Mouse (Mus musculus) kidney, embryonic 15.5 days (tissue): ENCODE measurements around the gene Rnf6. TPM values are rescaled to one million over a fixed set of nuclear protein-coding genes. Genes with fewer than 3 reads are reported as not detected.

Source experiments
- ATAC-seq: fragments of 200-750 bp; cut with Nextera tagmentation; replicated peaks from 2 replicates; pipeline ENCODE4 v1.8.0; 2017; ENCODE audit warnings: moderate TSS enrichment; ENCODE audit not compliant: low FRiP score
- H3K27ac ChIP-seq: fragments of 300-500 bp; sonication (generic); 2 replicates; pipeline ENCODE4 v1.5.1; 2015; ENCODE audit warnings: mild to moderate bottlenecking, inconsistent platforms
- H3K27me3 ChIP-seq: fragments of 300-500 bp; sonication (generic); 2 replicates; pipeline ENCODE4 v1.6.1; 2015; ENCODE audit warnings: inconsistent platforms
- H3K36me3 ChIP-seq: fragments of 300-500 bp; sonication (generic); 2 replicates; pipeline ENCODE4 v1.6.1; 2015; ENCODE audit warnings: inconsistent platforms
- H3K4me1 ChIP-seq: fragments of 300-500 bp; sonication (generic); 2 replicates; pipeline ENCODE4 v1.6.1; 2015; ENCODE audit warnings: inconsistent platforms
- H3K4me2 ChIP-seq: fragments of 300-500 bp; sonication (generic); 2 replicates; pipeline ENCODE4 v1.6.1; 2015; ENCODE audit warnings: moderate library complexity, mild to moderate bottlenecking, inconsistent platforms
- H3K4me3 ChIP-seq: fragments of 300-500 bp; sonication (generic); replicated peaks from 2 replicates; pipeline ENCODE4 v1.5.1; 2015; ENCODE audit warnings: mild to moderate bottlenecking, inconsistent platforms
- H3K9ac ChIP-seq: fragments of 300-500 bp; sonication (generic); 2 replicates; pipeline ENCODE4 v1.6.1; 2015; ENCODE audit warnings: mild to moderate bottlenecking, inconsistent platforms
- H3K9me3 ChIP-seq: fragments of 300-500 bp; sonication (generic); replicated peaks from 2 replicates; pipeline ENCODE4 v1.6.1; 2016; ENCODE audit warnings: inconsistent platforms
- WGBS: fragments of 180-500 bp; shearing (Covaris S2); methylation state at CpG from one replicate; pipeline ENCODE4 v1.1.7; 2015; ENCODE audit warnings: mixed read lengths; 5-methylcytosine and 5-hydroxymethylcytosine counted together
- polyA plus RNA-seq: library from polyadenylated mRNA; unstranded; fragments of >200 nt; fragmentation: Nextera tagmentation; extraction: Ambion mirVana; gene quantifications from 2 replicates; pipeline ENCODE4 v1.2.1, GENCODE M21; 2015

Rnf6 gene
- polyA plus RNA-seq, 1 experiment from 2014 or later: 57.1 TPM

DNA sequence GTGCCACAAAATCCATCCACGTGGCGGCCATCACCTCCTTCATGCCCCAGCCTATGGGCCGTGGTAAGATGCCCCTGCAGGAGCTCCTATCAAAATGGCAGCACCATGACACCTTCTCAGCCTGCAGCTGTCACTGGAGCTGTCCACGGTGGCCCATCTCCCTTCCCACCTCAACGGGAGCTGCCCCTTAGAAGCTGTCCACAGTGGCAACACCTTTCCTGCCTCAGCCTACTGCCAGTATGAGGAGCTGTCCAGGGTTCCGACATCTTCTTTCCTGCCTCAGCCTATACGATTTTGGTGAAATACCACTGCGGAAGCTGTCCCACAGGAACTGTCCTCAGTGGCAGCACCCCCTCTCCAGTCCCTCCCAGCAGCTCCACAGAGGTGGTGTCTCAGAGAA lies 6.1 kb upstream of the Rnf6 start:
- H3K4me1 ChIP-seq: peaks cover 5% of the 10 kb centered on the region
- no peak overlapping the region for H3K4me2 ChIP-seq
- H3K9me3 ChIP-seq: no peaks in the 10 kb centered on the region
- H3K9ac ChIP-seq: no peak overlapping the region
- no peak overlapping the region for H3K4me3 ChIP-seq
- WGBS: 85% methylated on average over 8 of the region's 8 CpGs
- ATAC-seq: no peak
- H3K27me3 ChIP-seq: no peaks in the 10 kb centered on the region
- no peaks in the 10 kb centered on the region for H3K36me3 ChIP-seq
- no peak overlapping the region for H3K27ac ChIP-seq

DNA sequence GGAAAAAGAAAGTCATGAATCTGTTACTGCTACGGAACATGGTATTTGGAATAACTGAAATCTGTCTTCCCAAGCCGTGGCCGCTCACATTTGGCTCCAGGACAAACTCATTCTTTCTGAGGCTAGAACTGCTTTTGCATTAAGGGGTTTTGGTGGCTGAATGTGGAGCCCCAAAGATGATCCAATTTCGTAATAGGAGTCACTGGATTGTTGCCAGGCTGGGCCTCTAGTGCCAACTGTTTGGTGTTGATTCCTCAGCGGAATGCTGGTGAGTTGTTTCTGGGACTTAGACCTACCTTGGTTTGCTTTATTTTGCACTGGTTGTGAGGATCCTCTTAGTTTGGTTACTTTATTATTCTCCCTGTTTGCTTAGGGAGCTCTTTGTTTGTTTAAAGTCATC lies 2.4 kb upstream of the Rnf6 start:
- 80% methylated on average over 5 of the region's 5 CpGs for WGBS
- Histone ChIP-seq H3K27me3 (no peaks in the 10 kb centered on the region), H3K4me3 (no peak overlapping the region), H3K9ac (no peak overlapping the region), H3K9me3 (no peaks in the 10 kb centered on the region), H3K4me1 (peaks cover 16% of the 10 kb centered on the region), H3K4me2 (no peak overlapping the region), H3K27ac (no peak overlapping the region), H3K36me3 (peaks cover 11% of the 10 kb centered on the region)
- no peak for ATAC-seq

DNA sequence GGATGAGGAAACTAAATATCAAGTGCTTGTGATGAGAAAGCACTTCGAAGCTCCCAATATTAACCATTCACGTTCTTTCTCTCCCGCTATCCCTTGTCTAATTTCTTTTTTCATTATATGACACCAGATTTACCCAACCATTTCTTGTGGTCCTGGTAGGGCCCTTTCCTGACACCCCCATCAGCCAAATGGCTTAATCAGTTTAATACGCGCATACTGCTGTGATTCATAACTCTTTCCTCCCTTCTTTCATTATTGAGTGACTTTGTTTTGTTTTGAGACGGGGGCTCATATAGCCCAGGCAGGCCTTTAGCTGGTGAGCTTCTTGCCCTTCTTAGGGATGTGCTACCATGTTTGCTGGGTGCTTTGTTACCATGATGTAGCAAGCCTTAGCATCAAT lies 367 bp upstream of the Rnf6 start:
- 18% methylated on average over 6 of the region's 6 CpGs for WGBS
- Histone ChIP-seq H3K4me2 (peak overlapping the region; percentile 68), H3K4me3 (peak overlapping the region; percentile 79), H3K9ac (peak overlapping the region; percentile 83), H3K27ac (peak overlapping the region; percentile 99), H3K36me3 (peaks cover 29% of the 10 kb centered on the region), H3K4me1 (peaks cover 16% of the 10 kb centered on the region), H3K27me3 (no peaks in the 10 kb centered on the region), H3K9me3 (no peaks in the 10 kb centered on the region)
- no peak for ATAC-seq

DNA sequence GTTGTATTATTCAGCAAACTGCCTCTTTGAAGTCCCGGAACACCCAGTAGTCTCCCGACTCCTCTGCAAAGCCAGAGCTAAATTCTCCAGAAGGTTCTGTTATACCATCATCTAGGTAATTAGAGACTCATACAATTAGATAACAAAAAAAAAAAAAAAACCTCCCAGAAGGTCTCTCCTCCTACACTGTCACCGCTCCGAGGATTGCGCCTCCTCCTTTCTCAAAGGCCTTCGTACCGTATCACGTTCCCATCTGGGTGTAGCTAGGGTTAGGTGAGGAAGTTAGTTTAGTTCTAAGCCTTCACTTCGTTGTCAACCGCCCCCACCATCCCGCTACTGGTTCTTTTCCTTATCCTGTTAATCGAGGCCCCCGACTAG lies 865 bp downstream of the Rnf6 start:
- WGBS: 5% methylated on average over 13 of the region's 13 CpGs
- peak overlapping the region; percentile 99 for H3K27ac ChIP-seq
- no peaks in the 10 kb centered on the region for H3K9me3 ChIP-seq
- peak overlapping the region; percentile 79 for H3K4me3 ChIP-seq
- peaks cover 16% of the 10 kb centered on the region for H3K4me1 ChIP-seq
- H3K27me3 ChIP-seq: no peaks in the 10 kb centered on the region
- H3K36me3 ChIP-seq: peaks cover 40% of the 10 kb centered on the region
- H3K9ac ChIP-seq: peak overlapping the region; percentile 40
- peak overlapping the region; percentile 68 for H3K4me2 ChIP-seq
- peak; percentile 70 for ATAC-seq

DNA sequence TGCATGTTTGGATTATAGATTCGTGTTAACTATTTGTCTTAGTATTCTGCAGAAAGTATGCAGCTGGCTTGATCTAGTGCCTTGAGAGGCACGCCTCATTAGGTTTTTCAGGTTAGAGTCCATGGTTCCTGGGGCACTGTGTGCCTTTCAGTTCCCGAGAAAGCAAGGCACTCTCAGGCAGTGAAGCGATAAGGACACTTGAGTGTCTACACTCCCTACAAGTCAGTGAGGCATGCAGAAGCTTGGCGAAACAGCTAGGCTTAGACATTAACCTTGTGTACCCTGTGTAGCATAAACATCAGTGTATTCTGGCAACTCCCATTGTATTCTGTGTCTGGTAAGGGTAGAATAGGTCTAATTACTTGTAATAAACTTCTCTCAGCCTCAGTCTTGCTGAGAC lies 15.8 kb downstream of the Rnf6 start:
- Histone ChIP-seq H3K27ac (peak overlapping the region; percentile 90), H3K4me2 (no peak overlapping the region), H3K4me1 (peaks cover 17% of the 10 kb centered on the region), H3K9me3 (0 out of 2 replicates have a peak, but pooled peaks cover 2% of the 10 kb centered on the region), H3K36me3 (peaks cover 85% of the 10 kb centered on the region), H3K4me3 (no peak overlapping the region), H3K9ac (no peak overlapping the region), H3K27me3 (no peaks in the 10 kb centered on the region)
- peak; percentile 99 for ATAC-seq
- WGBS: 53% methylated on average over 5 of the region's 5 CpGs

DNA sequence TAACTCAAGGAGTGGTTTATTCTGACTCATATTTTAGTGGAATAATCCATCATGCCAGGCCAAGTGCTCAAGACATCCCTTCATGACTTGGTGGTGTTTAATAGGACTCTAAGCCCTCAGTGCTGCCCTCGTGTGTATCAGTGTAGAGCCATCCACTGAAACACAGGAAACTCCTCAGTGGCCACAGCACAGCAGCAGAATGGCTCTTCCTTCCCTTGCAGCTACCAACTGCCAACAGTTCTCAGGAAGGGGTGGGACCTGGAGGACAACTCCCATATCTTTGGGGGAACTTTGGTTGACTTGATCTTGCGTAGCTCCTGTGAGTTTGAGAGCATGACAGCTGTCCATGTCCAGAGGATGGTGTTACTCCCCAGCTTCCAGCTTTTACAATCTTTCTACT lies 17.4 kb downstream of the Rnf6 start:
- H3K4me3 ChIP-seq: no peak overlapping the region
- peaks cover 17% of the 10 kb centered on the region for H3K4me1 ChIP-seq
- 0 out of 2 replicates have a peak, but pooled peaks cover 2% of the 10 kb centered on the region for H3K9me3 ChIP-seq
- no peak for ATAC-seq
- no peaks in the 10 kb centered on the region for H3K27me3 ChIP-seq
- H3K36me3 ChIP-seq: peaks cover 73% of the 10 kb centered on the region
- WGBS: 84% methylated on average over 2 of the region's 2 CpGs
- no peak overlapping the region for H3K4me2 ChIP-seq
- H3K9ac ChIP-seq: no peak overlapping the region
- H3K27ac ChIP-seq: no peak overlapping the region

DNA sequence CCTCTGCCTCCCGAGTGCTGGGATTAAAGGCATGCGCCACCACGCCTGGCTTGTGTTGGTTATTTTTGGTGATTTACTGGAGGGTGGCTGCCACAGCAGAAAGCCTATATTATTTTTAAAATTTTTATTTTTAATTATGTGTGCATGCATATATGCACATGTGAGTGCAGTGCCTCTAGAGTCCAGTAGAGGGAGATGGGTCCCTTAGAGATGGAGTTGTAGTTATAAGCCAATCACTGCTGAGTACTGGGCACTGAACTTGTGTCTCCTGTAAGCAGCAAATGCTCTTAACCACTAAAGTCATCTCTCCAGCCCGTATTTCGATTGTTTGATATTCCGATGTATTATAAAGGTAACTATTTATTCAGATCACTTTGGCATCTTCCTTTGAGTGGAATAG lies 20.8 kb downstream of the Rnf6 start:
- H3K4me3 ChIP-seq: no peak overlapping the region
- no peak overlapping the region for H3K27ac ChIP-seq
- H3K9ac ChIP-seq: no peak overlapping the region
- H3K27me3 ChIP-seq: no peaks in the 10 kb centered on the region
- 0 out of 2 replicates have a peak, but pooled peaks cover 2% of the 10 kb centered on the region for H3K9me3 ChIP-seq
- peaks cover 40% of the 10 kb centered on the region for H3K36me3 ChIP-seq
- H3K4me1 ChIP-seq: peaks cover 5% of the 10 kb centered on the region; the same call in 1 of the 2 replicates
- ATAC-seq: no peak
- no peak overlapping the region for H3K4me2 ChIP-seq
- WGBS: 98% methylated on average over 6 of the region's 6 CpGs

DNA sequence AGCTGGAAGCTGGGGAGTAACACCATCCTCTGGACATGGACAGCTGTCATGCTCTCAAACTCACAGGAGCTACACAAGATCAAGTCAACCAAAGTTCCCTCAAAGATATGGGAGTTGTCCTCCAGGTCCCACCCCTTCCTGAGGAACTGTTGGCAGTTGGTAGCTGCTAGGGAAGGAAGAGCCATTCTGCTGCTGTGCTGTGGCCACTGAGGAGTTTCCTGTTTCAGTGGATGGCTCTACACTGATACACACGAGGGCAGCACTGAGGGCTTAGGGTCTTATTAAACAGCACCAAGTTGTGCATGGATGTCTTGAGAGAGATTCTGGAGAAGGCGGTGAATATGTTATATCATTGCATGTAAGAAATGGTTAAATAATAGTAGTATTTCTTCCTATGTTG lies 21.8 kb downstream of the Rnf6 start:
- H3K27me3 ChIP-seq: no peaks in the 10 kb centered on the region
- WGBS: 76% methylated on average over 2 of the region's 2 CpGs
- ATAC-seq: no peak
- H3K4me1 ChIP-seq: peaks cover under 1% of the 10 kb centered on the region; the same call in 1 of the 2 replicates
- 0 out of 2 replicates have a peak overlapping the region, but pooled peaks have one; percentile 18 for H3K27ac ChIP-seq
- peaks cover 30% of the 10 kb centered on the region for H3K36me3 ChIP-seq
- H3K9ac ChIP-seq: no peak overlapping the region
- 0 out of 2 replicates have a peak, but pooled peaks cover 2% of the 10 kb centered on the region for H3K9me3 ChIP-seq
- no peak overlapping the region for H3K4me3 ChIP-seq
- no peak overlapping the region for H3K4me2 ChIP-seq

DNA sequence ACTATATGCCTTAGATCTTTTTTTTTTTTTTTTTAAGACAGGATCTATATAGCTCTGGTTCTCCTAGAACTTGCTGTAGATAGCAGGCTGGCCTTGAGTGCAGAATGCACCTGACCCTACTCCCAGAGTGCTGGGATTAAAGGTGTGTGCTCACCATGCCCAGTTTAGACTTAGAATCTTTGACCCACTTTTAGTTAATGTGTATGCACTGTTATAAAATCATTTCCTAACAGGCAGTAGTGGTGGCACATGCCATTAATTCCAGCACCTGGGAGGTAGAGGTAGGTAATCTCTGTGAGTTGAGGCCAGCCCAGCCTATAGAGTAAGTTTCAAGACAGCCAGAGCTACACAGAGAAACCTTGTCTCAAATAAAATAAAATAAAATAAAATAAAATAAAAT lies 22.3 kb downstream of the Rnf6 start:
- H3K4me3 ChIP-seq: no peak overlapping the region
- 0 out of 2 replicates have a peak, but pooled peaks have one; percentile 52 for ATAC-seq
- H3K9ac ChIP-seq: no peak overlapping the region
- H3K36me3 ChIP-seq: peaks cover 25% of the 10 kb centered on the region
- 0 out of 2 replicates have a peak, but pooled peaks cover 2% of the 10 kb centered on the region for H3K9me3 ChIP-seq
- H3K27me3 ChIP-seq: no peaks in the 10 kb centered on the region
- no peak overlapping the region for H3K27ac ChIP-seq
- no peaks in the 10 kb centered on the region for H3K4me1 ChIP-seq
- no peak overlapping the region for H3K4me2 ChIP-seq

DNA sequence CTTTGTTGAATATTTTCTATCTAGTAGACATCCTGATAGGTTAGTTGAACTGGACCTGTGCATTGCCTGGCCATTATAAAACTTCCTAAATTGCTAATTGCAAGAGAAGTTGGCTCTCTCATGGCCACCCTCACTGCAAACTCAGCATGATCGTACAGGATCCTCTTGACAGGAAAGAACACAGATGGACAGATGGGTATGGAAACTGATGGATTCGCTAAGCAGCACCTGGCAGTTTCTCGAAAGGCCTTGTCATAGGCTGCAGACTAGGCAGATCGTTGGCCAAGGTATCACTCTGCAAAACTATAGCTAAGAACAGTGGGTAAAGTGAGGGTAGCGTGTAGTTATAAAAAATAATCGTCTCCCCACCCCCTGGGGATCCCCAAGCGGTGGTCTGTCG lies 28.0 kb downstream of the Rnf6 start:
- Histone ChIP-seq H3K4me3 (no peak overlapping the region), H3K36me3 (no peaks in the 10 kb centered on the region), H3K9me3 (no peaks in the 10 kb centered on the region), H3K4me2 (no peak overlapping the region), H3K4me1 (no peaks in the 10 kb centered on the region), H3K27me3 (no peaks in the 10 kb centered on the region), H3K27ac (no peak overlapping the region), H3K9ac (no peak overlapping the region)
- no peak for ATAC-seq
- 83% methylated on average over 8 of the region's 8 CpGs for WGBS

DNA sequence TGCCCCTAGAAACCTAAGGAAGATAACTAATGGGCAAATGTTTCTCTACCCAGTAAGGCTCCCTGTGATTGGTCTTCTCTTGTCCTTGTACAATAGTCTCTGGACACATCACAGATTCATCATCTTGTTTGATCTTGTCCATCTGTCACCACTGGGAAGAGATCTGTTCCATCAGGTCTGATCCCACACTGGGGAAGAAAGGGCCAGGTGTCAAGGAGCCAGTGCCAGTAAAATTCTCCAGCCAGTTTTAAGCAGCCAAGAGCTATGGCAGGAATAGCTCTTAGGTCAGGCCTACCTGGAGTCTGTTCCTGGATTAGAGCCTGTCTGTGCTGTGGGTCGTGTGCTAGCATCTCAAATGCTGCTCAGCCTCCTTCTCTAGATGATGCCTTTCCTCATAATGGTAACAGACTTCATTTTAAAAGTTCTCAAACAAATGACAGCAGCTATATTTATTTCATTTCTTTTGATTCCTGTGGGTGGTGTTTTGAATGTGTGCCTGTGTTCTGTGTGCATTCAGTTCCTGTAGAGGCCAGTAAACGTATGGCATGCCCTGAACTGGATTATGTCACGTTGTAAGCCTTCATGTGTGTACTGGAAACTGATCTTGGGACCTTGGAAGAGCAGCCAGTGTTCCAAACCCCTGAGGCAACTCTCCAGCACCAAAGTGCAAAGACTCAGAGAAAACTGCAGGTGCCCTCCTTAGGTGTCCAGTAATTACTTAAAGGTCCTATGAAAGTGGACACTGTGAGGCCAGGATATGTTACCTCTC lies 30.7 kb downstream of the Rnf6 start:
- Histone ChIP-seq H3K9ac (no peak overlapping the region), H3K4me2 (no peak overlapping the region), H3K9me3 (no peaks in the 10 kb centered on the region), H3K4me1 (no peaks in the 10 kb centered on the region), H3K27me3 (no peaks in the 10 kb centered on the region), H3K4me3 (no peak overlapping the region), H3K36me3 (no peaks in the 10 kb centered on the region), H3K27ac (no peak overlapping the region)
- 61% methylated on average over 3 of the region's 3 CpGs for WGBS
- no peak for ATAC-seq

DNA sequence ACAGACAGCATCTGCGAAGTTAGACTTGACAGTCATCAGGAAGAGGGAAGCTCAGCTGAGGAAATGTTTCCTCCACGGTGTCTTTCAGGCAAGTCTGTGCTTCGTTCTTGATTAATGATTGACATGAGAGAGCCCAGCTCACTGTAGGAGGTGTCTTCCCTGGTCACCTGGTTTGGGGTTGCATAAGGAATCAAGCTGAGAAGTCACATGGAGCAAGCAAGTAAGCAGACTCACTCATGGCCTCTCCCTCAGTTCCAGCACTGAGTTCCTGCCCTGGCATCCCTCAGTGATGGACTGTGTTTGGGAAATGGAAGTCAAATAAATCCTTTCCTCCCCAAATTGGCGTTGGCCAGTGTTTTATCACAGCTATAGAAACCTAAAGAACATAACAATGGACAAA lies 31.3 kb downstream of the Rnf6 start:
- Histone ChIP-seq H3K9me3 (no peaks in the 10 kb centered on the region), H3K4me2 (no peak overlapping the region), H3K4me1 (no peaks in the 10 kb centered on the region), H3K9ac (no peak overlapping the region), H3K36me3 (no peaks in the 10 kb centered on the region), H3K4me3 (no peak overlapping the region), H3K27ac (no peak overlapping the region), H3K27me3 (no peaks in the 10 kb centered on the region)
- peak; percentile 58; the same call in 1 of the 2 replicates for ATAC-seq
- 64% methylated on average over 4 of the region's 4 CpGs for WGBS

DNA sequence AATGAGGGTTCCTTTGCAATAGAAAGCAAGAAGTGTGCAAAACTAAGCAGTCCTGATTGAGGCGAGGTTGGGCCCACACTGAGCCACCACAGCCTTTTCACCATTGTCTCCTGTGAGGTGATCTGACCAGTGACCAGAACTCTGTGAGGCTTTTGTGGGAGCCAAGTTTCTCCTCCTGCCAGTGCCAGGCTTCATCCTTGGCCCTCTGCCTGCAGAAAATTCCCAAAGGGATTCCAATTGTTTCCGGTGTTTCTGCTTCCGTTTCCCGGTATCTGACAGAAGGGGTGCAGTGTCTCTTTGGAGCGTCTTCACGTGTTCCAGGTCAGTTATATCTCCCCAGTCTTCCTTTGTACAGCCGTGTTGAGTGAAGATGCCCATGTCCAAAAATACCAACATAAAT lies 32.6 kb downstream of the Rnf6 start:
- Histone ChIP-seq H3K27ac (no peak overlapping the region), H3K27me3 (no peaks in the 10 kb centered on the region)

More for the DNA sequence above, 32.6 kb downstream of the Rnf6 start:
- no peak for ATAC-seq
- H3K36me3 ChIP-seq: no peaks in the 10 kb centered on the region
- H3K9ac ChIP-seq: no peak overlapping the region
- H3K9me3 ChIP-seq: no peaks in the 10 kb centered on the region
- no peak overlapping the region for H3K4me2 ChIP-seq
- no peak overlapping the region for H3K4me3 ChIP-seq
- 92% methylated on average over 7 of the region's 7 CpGs for WGBS
- no peaks in the 10 kb centered on the region for H3K4me1 ChIP-seq
